Mouse (Mus musculus) neutrophil, adult 59 days (primary cell): ENCODE data around the gene Treh. TPM values are rescaled to one million over a fixed set of nuclear protein-coding genes. Genes with fewer than 3 reads are reported as not detected.

Experiments used
- total RNA-seq, 2 experiments: library from RNA; stranded (reverse); gene quantifications; 1 replicate in 1 of 2; 2 replicates in 1 of 2; pipeline ENCODE4 v1.2.4; 2023

Gene Treh
- not detected for total RNA-seq

DNA sequence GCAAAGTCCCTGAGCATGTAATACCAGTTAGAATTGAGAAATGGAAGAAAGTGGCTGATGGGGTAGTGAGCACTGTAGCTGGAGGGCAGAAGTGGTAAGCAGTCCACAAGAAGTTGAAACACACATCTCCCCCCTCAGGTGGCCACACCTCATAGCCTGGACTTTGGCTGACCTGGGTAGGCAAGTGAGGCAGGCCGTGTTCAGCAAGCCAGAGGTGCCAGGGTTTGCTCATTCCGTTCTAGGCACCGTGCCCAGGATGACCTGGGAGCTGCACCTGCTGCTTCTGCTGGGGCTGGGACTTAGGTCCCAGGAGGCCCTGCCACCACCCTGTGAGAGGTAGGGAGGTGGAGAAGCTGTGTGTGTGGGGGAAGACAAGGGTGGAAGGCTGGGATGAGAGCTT lies at the start of gene Treh:
Treh (plus strand) TSS at position 229 of the 400 bp plus-strand sequence.

DNA sequence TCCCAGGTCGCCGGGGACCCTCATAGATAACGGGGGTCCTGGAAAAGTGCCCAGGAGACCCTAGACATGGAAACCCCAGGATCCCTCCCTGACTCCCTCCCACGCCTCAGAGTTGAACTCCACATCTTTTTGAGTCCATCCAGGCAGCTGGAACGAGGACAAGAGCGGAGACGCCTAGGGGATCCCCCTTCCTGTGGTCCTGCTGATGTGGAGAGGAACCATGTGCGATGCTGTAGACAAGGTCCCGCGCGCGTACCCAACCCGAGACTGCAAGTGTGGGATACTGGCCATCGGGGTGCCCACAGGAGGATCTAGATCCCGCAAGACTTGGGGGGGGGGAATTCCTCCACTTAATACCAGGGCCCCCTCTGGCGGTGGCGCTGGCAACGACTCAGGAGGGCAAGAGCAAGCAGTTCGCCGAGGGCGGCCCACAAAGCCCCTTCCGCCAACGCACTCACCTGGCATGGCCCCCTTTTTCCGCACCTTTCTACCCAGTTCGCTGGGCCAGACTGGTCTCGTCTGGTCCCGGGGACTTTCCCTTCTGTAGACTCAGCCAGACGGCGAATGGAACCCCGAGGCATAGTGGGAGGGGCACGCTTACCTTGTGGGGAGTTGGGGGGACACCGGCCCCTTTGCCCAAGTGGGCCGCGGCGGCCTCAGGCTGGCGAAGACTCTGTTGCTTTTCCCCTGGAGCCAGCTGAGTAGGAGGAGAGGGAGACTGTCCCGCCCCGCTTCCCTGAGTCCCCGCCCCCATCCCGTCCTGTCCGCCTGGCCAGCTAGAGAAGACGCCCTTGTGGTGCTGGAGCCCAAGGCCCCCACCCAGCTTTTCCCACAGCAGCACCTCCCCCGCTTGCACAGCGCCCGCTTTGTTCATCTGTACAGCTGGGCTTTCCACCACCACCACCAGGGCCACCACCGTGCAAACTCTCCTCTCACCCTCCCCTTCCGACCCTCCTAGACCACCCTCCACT lies 61.8 kb downstream of the Treh start, which contains the start of gene Phldb1:
Phldb1 (minus strand) TSS at position 675 of the 971 bp plus-strand sequence.

Other genes with a start within 250 kb of the Treh start
- gene Foxr1, start 232.1 kb upstream of the Treh start, total RNA-seq = not detected
- not detected for gene Upk2, start 218.3 kb upstream of the Treh start, total RNA-seq
- 10 to 100 TPM in 1 of 2 experiments, 1 to 10 TPM in 1; 6.9 to 10.2 TPM for gene Bcl9l, start 190.4 kb upstream of the Treh start, total RNA-seq
- gene Cxcr5, start 111.4 kb upstream of the Treh start, total RNA-seq = under 1 TPM; 0.24 to 0.42 TPM
- gene Ddx6, start 68.3 kb upstream of the Treh start, total RNA-seq = 100 to 1,000 TPM; 114 to 116 TPM
- gene Phldb1, start 62.0 kb downstream of the Treh start, total RNA-seq = 1 to 10 TPM; 1.6 to 2.0 TPM
- 10 to 100 TPM; 86.7 to 98.8 TPM for gene Arcn1, start 94.6 kb downstream of the Treh start, total RNA-seq
- 10 to 100 TPM; 21.7 to 26.3 TPM for gene Ift46, start 94.7 kb downstream of the Treh start, total RNA-seq
- gene Tmem25, start 126.1 kb downstream of the Treh start, total RNA-seq = 1 to 10 TPM in 1 of 2 experiments, under 1 TPM in 1; 0.47 to 2.6 TPM
- under 1 TPM; 0.75 to 0.82 TPM for gene Ttc36, start 129.8 kb downstream of the Treh start, total RNA-seq
- gene Kmt2a, start 208.1 kb downstream of the Treh start, total RNA-seq = 10 to 100 TPM; 35.4 to 40.9 TPM
- 100 to 1,000 TPM; 196 to 198 TPM for gene Atp5l, start 247.5 kb downstream of the Treh start, total RNA-seq